Mouse (Mus musculus) lung, postnatal 4 days (tissue): ENCODE results near the gene Frmpd3.
"Not testable (repeated sequence)": the region's sequence is repeated elsewhere in the genome, so short reads cannot be mapped to it uniquely, and the experiment has no call there.

Experiments
- DNase-seq, 2 experiments: peaks; one replicate each; pipeline ENCODE4 v3.0.0; 2021

Gene Frmpd3

GRCm38 (mm10) chrX:140341656-140342392 is at the start of gene Frmpd3:
Gene Frmpd3, plus strand, starts transcription at chrX:140342263.
- peak in 1 of 2 experiments; percentile 17 for DNase-seq

- no peak for DNase-seq
These were observed 38.3 kb upstream of the Frmpd3 start for GRCm38 (mm10) chrX:140303731-140304130.

DNA sequence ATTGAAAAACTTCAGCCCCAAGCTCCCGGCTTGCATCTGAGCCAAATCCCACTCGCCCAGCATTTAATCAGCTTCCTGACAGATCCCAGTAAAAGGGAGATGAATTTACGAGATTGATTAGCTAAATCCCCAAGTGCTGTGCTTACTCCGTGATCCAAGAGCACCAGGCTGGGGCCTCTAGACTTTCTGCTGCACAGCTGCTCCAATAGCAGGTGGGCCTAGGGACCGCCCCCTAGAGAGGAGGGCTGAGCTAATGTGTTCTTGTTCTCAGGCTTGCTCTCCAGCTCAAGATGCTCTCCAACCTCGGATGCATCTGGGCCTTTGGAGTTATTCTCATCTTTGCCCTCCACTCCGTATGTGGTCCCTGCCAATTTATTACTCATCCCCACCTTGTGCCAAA is 36.4 kb upstream of the Frmpd3 start:
- DNase-seq: no peak

DNA sequence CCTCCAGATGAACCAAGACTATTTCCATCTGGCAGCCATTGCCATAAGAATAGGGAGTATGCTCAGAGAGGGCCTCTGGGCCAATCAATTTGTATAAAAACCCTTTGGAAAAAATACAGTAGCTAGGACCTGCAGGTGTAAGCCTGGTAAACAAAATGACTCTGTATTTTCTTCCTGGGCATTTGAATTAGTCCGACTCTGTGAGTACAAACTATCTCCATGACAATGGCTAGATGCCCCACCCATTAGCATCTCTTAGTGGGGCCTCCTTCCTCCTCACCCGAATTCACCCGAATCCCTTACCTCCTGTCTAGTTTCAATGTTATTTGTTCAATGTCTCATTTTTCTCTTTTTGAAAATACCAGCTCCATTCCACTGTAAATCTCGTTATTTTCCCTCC is 24.1 kb upstream of the Frmpd3 start:
- DNase-seq: no peak

GRCm38 (mm10) chrX:140319131-140319530 is 22.9 kb upstream of the Frmpd3 start:
- no peak for DNase-seq

- DNase-seq: not testable (repeated sequence)
These were observed 21.4 kb upstream of the Frmpd3 start for GRCm38 (mm10) chrX:140320671-140321070.

- no peak for DNase-seq
These were observed 515 bp downstream of the Frmpd3 start for GRCm38 (mm10) chrX:140342393-140343163.

GRCm38 (mm10) chrX:140375628-140376027 is 33.6 kb downstream of the Frmpd3 start:
- DNase-seq: no peak

DNA sequence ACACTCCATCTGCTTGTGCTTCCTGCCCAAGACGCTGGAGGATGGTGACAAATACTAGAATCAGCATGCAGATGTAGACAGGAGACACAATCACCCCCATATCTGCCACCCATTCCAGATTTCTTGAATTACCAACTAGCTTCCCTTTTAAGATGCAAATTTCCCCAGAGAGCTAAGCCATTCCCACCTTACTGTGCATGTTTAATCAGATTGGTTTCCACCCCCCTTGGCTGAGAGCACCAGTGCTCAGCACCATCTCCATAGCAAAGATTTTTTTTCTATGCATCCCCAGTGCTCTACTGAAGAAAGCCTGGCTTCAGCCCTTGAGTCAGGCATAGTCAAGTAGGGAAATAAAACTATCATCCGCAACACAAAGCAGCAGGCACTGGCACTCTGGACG is 57.9 kb downstream of the Frmpd3 start:
- DNase-seq: no peak

GRCm38 (mm10) chrX:140402904-140403303 is 60.8 kb downstream of the Frmpd3 start:
- no peak for DNase-seq

GRCm38 (mm10) chrX:140406079-140406478 is 64.0 kb downstream of the Frmpd3 start:
- no peak for DNase-seq

- DNase-seq: peak in 1 of 2 experiments; percentile 29
These were observed 64.4 kb downstream of the Frmpd3 start for GRCm38 (mm10) chrX:140406501-140406900.

- DNase-seq: no peak
These were observed 65.5 kb downstream of the Frmpd3 start for GRCm38 (mm10) chrX:140407593-140407992.

GRCm38 (mm10) chrX:140418467-140418866 is 76.4 kb downstream of the Frmpd3 start:
- no peak for DNase-seq

DNA sequence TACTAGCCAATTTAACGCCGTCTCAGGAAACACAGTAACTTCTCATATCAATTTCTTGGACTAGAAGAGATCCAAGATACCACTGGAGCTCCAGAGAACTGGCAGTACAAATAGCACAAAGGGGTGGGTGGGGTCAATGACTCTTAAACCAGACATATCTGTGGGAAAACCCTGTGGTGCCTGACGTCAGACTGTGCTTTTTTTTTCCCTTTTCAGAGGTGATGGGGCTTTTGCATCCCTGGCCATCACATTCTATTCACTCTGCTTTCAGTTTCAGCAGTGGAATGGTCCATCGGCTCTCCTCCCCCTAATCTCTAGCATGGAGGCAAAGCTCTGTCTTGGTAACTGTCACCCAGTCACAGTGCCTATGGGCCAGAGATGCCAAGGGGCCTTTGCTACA is 85.1 kb downstream of the Frmpd3 start:
- DNase-seq: no peak

DNA sequence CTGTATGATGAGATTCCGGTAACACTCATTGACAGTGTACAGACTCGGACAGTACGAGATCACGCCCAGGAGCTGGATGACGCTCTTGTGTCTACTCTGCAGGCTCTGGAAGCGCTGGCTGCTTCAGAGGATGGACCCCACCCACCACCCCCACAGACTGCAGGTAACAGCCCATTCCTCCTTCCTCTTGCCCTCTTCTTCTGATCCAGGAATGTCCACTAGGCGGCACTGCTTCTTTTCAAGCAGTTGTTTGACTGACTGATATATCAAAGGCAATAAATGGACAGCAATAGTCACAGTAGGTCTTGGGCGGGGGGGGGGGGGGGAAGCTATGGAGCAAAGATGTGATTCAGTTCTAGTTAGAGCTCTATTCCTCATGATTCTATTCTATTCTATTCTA is 86.2 kb downstream of the Frmpd3 start:
- no peak for DNase-seq

DNA sequence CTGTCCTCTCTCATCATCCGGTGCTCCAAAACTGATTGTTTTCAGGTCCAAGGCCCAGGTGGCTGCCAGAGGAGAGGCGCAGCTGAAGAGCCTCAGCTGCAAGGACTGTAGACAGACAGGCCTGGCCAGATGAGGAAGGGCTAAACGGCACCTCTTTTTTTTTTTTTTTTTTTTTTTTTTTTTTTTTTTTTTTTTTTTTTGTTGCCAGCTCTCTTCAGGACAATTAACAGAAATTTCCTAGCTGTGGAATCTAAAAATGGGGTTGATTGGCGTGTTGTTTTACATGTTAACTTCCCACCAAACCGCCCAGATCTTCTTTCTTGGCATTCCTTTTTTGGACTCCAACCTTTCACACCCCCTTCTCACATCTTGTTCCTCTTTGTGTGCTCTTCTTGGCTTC is 87.9 kb downstream of the Frmpd3 start:
- no peak for DNase-seq

- DNase-seq: no peak
These were observed 88.4 kb downstream of the Frmpd3 start for GRCm38 (mm10) chrX:140430506-140430905.

DNA sequence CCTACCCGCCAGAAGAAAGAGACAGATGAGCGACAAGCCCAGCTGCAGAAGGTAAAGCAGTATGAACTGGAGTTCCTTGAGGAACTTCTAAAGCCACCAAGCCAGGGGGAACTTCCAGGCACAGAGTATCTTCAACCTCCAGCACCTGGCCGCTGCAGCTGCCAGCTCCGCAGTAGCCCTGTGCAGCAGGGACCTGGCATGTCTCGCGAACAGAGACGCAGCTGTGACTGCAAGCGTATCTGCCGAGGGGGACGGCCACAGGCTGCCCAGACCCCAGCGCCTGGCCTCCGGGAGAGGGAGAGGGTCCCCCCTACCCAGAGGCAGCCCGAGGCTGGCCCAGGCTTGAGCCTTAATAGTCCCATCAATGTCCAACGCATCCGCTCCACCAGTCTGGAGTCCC is 89.9 kb downstream of the Frmpd3 start:
- no peak for DNase-seq

GRCm38 (mm10) chrX:140432786-140433185 is 90.7 kb downstream of the Frmpd3 start:
- DNase-seq: no peak

DNA sequence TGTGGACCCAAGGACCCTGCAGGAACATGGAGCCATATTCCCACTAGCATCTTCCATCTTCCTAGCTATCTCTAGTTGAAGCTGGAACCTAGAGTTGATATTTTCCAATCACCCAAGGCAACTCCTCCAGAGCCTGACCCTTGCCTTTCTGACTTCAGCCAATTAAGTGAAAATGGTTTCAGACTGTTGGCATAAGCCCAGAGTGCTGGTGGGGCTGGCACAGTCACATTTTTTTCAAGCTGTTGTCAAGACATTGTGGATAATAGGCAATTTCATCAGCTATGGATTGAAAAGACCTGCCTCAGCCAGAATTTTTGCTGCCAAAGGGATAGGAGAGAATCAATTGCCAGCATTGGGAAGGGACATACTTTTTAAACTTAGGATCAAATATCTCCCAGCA is 95.8 kb downstream of the Frmpd3 start:
- DNase-seq: no peak

GRCm38 (mm10) chrX:140445551-140445950 is 103.5 kb downstream of the Frmpd3 start:
- no peak for DNase-seq

DNA sequence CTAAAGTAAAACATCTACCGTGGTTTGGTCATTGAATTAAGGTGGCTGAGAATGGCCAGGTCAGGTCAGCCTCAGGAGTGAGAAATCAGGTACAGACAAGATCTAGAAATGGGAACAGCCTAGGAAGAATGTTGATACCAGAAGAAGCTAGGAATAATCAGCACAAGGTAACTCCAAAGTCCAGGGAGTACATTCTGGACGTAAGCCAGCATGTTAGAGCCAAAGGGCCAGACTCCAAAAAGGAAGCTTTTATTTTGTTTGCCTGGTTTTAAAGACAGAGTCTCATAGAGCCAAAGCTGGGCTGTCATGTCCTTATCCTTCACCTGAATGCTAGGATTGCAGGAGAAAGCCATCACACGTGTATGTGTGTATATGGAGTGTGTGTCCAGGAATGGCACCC is 108.0 kb downstream of the Frmpd3 start:
- no peak for DNase-seq

DNA sequence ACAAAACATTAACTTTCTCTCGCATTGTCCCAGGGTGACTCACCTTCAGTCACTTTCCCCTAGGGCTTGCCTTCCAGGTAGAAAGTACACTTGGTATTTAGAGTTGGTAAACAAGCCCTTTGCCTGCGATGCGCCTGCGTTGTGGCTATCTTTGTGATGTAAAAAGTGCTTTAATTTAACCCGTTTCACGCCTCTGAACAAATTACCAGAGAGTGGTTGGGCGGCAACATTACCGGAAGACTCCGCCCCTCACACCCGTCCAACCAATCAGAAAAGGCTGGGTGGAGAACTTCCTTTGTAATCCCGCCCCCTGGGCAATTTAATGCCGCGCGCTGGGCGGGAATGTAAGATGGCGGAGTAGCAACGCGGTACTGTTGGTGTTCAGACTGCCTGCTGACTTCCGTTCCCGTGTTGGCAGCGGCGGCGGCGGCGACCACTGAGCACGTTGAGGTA is 114.2 kb downstream of the Frmpd3 start, which contains the start of gene Prps1:
Prps1 (plus strand) TSS at position 335 of the 453 bp plus-strand sequence.
- DNase-seq: peak; percentile 89
